Mouse (Mus musculus) spleen, adult 2 months (tissue): ENCODE measurements around the gene Capn1. TPM values are rescaled to one million over a fixed set of nuclear protein-coding genes. Genes with fewer than 3 reads are reported as not detected.

Experiments
- DNase-seq, 2 experiments: peaks; one replicate each; pipeline versions ENCODE4 v3.0.0 to v3.0.0-alpha.2; 2012 to 2021; ENCODE audit warnings: low spot score in 2 of 2, low read depth in 1 of 2
- H3K27ac ChIP-seq: fragments of 200-500 bp; 2 replicates; pipeline ENCODE4 v1.5.1; 2012; ENCODE audit warnings: low read length, inconsistent platforms; ENCODE audit not compliant: insufficient read depth
- H3K27me3 ChIP-seq: fragments of 200-500 bp; 2 replicates; pipeline ENCODE4 v1.6.1; 2012; ENCODE audit warnings: mild to moderate bottlenecking, moderate library complexity, low read length, inconsistent platforms; ENCODE audit not compliant: control insufficient read depth, insufficient read depth
- H3K36me3 ChIP-seq: fragments of 200-500 bp; 2 replicates; pipeline ENCODE4 v1.6.1; 2012; ENCODE audit warnings: mild to moderate bottlenecking, low read length, inconsistent platforms; ENCODE audit not compliant: control insufficient read depth, insufficient read depth
- H3K4me1 ChIP-seq: fragments of 200-500 bp; 2 replicates; pipeline ENCODE4 v1.6.1; 2011; ENCODE audit warnings: inconsistent platforms; ENCODE audit not compliant: control insufficient read depth, insufficient read depth, insufficient read length
- H3K4me3 ChIP-seq: fragments of 200-500 bp; 2 replicates; pipeline ENCODE4 v1.5.1; 2011; ENCODE audit warnings: mild to moderate bottlenecking, inconsistent platforms; ENCODE audit not compliant: insufficient read depth, insufficient read length; ENCODE audit errors: extremely low read depth
- CTCF ChIP-seq: fragments of 200-500 bp; IDR thresholded peaks from 2 replicates; pipeline ENCODE4 v1.5.1; 2011; ENCODE audit warnings: mild to moderate bottlenecking, inconsistent platforms; ENCODE audit not compliant: insufficient read depth, insufficient read length, insufficient replicate concordance; ENCODE audit errors: extremely low read depth
- POLR2A ChIP-seq: fragments of 200-500 bp; IDR thresholded peaks from 2 replicates; pipeline ENCODE4 v1.6.1; 2011; ENCODE audit warnings: low read depth, low read length, inconsistent platforms
- WGBS: fragments of 180-500 bp; shearing (Covaris S2); methylation state at CpG from one replicate; pipeline ENCODE4 v1.1.7; 2018; 5-methylcytosine and 5-hydroxymethylcytosine counted together
- polyA plus RNA-seq: library from polyadenylated mRNA; depleted of rRNA; stranded (reverse); fragments of >200 nt; gene quantifications from 2 replicates; pipeline ENCODE4 v1.2.3, GENCODE M21; 2012

Capn1 gene
- polyA plus RNA-seq, 1 experiment = 50.8 TPM

DNA sequence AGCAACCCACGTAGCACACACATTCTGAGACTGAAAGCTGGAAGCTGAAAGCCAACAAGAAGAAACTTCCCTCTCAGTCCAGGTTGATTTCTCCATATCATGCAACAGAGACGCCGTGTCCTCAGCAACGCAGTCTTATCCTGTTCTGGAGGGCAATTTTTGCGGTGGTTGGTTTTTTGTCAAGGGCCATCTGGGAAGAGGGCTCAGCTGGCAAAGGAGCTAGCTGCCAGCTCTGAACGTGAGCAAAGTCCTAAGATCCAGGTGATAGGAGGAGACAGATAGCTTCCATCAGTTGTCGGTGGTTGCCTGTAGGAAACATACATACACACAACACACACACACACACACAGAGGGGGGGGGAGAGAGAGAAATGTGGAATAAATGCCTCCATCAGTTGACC lies 22.6 kb upstream of the Capn1 start:
- Histone ChIP-seq H3K4me3 (no peak overlapping the region), H3K27me3 (no peaks in the 10 kb centered on the region), H3K27ac (no peak overlapping the region), H3K4me1 (no peaks in the 10 kb centered on the region), H3K36me3 (no peaks in the 10 kb centered on the region)
- no peak for DNase-seq
- WGBS = 75% methylated on average over 7 of the region's 7 CpGs
- TF ChIP-seq POLR2A = no peak
- TF ChIP-seq CTCF = no peak

DNA sequence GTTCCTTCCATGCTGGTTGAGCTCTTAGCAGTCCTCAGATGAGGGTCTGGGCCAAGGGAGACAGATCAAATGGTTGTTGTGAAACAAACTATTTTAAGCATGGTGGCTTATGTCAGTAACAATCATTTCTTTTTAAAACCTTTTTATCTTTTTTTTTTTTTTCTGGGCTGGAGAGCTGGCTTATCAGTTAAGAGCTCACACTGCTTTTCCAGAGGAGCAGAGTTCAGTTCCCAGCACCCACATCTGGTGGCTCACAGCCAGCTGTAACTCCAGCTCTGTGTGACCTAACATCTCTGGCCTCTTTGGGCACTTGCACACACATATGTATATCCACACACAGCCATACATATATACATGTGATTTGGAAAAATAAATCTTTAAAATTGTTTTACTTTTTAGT lies 22.0 kb upstream of the Capn1 start:
- Histone ChIP-seq H3K36me3 (no peaks in the 10 kb centered on the region), H3K4me3 (no peak overlapping the region), H3K27ac (no peak overlapping the region), H3K4me1 (no peaks in the 10 kb centered on the region), H3K27me3 (no peaks in the 10 kb centered on the region)
- TF ChIP-seq POLR2A (no peak), CTCF (no peak)
- no peak for DNase-seq

DNA sequence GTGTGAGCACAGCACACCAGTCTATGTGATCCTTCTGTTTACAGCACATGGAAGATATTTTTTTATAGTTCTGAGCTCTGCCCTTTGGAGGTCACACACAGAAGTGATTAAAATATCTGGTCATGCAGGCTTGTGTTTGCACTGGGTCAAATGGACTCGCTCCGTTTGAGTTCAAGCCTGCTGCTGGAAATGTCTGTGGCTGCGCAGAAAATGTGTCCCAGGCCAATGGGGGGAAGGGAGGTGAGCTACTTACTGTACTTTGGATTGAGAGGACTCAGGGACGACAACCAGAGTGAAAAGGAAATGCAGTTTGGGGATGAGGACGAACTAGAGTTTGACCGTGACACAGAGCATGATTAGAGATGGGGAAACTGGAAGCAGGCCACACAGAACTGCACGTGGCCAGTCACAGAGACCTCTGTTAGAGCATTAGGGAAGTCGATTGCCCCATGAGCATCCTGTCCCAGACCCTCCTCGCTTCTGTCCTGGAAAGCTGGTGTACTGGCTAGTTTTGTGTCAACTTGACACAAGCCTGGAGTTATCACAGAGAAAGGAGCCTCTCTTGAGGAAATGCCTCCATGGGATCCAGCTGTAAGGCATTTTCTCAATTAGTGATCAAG lies 20.4 kb upstream of the Capn1 start:
- TF ChIP-seq CTCF (no peak), POLR2A (no peak)
- Histone ChIP-seq H3K36me3 (no peaks in the 10 kb centered on the region), H3K27me3 (no peaks in the 10 kb centered on the region), H3K27ac (no peak overlapping the region), H3K4me1 (no peaks in the 10 kb centered on the region), H3K4me3 (no peak overlapping the region)
- no peak for DNase-seq
- WGBS = 62% methylated on average over 9 of the region's 9 CpGs

DNA sequence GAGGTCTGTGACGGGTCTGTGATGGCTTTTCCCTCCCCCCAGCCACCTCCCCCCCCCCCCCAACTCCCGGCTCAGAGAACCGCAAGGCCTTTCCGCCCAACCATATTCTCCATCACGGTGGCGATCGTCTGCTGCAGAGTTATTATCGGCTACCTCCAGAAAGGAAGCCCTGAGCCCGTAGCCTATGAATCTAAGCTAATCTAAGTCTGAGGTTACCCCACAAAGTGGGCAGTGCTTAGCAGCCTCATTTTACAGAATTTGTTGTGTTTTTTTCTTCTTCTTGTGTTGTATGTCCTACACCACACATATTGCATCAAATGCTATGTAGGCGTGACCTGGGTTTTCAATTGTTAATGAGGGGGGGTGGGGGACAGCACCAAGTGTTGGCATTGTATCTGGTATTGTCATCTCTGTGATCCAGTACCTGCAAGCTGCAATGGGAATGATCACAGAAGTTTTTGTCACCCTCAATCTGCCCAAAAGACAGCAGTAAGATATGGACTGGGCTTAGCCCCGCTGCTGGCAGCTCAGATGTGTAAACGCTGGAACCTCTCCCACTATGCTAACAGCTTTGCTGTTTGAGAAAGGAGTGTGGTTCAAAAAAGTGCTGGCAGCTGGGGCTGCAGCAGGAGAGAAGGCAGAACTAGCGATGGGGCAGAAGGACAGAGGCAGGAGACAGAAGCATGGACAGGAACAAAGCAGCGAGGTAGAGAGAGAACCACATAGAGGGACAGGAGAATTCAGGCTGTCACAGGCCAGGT lies 15.0 kb upstream of the Capn1 start:
- H3K27ac ChIP-seq = no peak overlapping the region
- no peak for DNase-seq
- no peaks in the 10 kb centered on the region for H3K27me3 ChIP-seq
- 74% methylated on average over 14 of the region's 14 CpGs for WGBS
- H3K4me1 ChIP-seq = no peaks in the 10 kb centered on the region
- no peak overlapping the region for H3K4me3 ChIP-seq
- H3K36me3 ChIP-seq = no peaks in the 10 kb centered on the region
- no peak for TF ChIP-seq CTCF
- TF ChIP-seq POLR2A = no peak

DNA sequence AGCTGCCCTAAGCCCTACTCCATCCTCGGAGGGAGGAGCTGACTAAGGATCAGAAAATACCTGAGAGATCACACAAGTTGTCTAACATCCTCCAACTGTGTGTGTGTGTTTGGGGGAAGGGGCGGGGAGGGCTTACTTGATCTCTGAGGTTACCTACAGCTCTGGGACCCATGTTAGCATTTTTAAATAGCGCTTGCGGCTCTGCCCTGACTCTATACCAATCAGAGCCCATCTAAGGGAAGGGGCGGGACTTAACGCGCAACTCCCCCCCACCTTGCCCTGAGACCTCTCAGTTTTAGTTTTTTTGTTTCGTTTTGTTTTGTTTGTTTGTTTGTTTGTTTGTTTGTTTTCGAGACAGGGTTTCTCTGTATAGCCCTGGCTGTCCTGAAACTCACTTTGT lies 13.7 kb upstream of the Capn1 start:
- Histone ChIP-seq H3K4me1 (no peaks in the 10 kb centered on the region), H3K27me3 (no peaks in the 10 kb centered on the region), H3K36me3 (no peaks in the 10 kb centered on the region), H3K4me3 (no peak overlapping the region), H3K27ac (no peak overlapping the region)
- no peak for DNase-seq
- no peak for TF ChIP-seq CTCF
- no peak for TF ChIP-seq POLR2A
- WGBS = 84% methylated on average over 9 of the region's 9 CpGs

DNA sequence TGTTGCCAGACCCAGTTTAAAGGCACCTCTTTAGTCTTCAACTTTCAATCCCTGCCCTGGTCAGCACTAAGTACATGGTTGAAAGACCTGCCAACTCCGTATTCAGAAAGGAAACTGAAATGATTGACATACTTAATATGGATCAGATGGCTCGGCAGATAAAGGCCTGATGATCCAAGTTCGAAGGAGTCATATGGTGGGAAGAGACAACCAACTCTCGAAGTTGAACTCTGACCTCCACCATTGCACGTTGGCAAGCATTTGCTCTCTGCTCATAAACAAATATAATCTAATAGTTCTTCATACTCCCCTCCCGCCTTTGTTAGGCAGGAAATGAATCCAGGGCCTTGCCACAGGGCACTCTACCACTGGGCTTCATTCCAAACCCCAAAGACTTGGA lies 13.3 kb upstream of the Capn1 start:
- Histone ChIP-seq H3K27me3 (no peaks in the 10 kb centered on the region), H3K4me1 (no peaks in the 10 kb centered on the region), H3K27ac (no peak overlapping the region), H3K4me3 (no peak overlapping the region), H3K36me3 (no peaks in the 10 kb centered on the region)
- DNase-seq = no peak
- TF ChIP-seq CTCF (no peak), POLR2A (no peak)
- WGBS = 75% methylated on average over 6 of the region's 6 CpGs

DNA sequence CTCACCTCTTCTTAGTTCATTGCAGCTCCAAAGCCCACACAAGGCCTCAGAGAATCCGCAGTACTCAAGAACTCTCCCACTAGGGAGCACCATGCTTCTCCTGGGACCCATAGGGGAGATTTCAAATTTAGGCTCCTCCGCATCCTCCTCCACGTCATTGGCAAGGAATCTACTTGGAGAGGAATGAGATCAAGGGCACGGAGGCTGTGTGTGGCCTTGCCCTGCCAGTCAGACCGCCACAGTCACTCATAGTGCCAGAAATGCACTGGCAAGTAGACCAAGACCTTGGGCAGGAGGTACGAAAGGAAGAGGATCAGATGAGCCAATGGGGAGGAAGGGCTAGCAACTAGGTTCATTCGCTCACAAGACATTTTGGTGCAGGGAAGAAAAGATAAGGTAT lies 8.2 kb upstream of the Capn1 start:
- H3K27ac ChIP-seq = no peak overlapping the region
- no peak for DNase-seq
- no peaks in the 10 kb centered on the region for H3K27me3 ChIP-seq
- no peak overlapping the region for H3K4me3 ChIP-seq
- no peaks in the 10 kb centered on the region for H3K36me3 ChIP-seq
- no peak for TF ChIP-seq POLR2A
- no peak for TF ChIP-seq CTCF
- H3K4me1 ChIP-seq = no peaks in the 10 kb centered on the region
- 88% methylated on average over 7 of the region's 7 CpGs for WGBS
